Mouse (Mus musculus) CH12.LX (cell line): ENCODE data around the gene Zfpm1. TPM values are rescaled to one million over a fixed set of nuclear protein-coding genes. Genes with fewer than 3 reads are reported as not detected.

ENCODE experiments used
- DNase-seq: peaks from one replicate; pipeline ENCODE4 v3.0.0-alpha.2; 2013; ENCODE audit errors: extremely low read depth
- H3K27ac ChIP-seq: 2 replicates; pipeline ENCODE4 v1.5.1; 2012; ENCODE audit warnings: low read depth, mild to moderate bottlenecking, control low read depth, moderate library complexity; ENCODE audit not compliant: insufficient read depth
- H3K27me3 ChIP-seq: replicated peaks from 2 replicates; pipeline ENCODE3; 2012; ENCODE audit warnings: inconsistent platforms
- H3K36me3 ChIP-seq, 2 experiments: replicated peaks in 1 of 2; 2 replicates each; pipeline versions ENCODE3 to v1.6.1; 2012; ENCODE audit warnings: inconsistent platforms in 1 of 2, low read length in 1 of 2, mild to moderate bottlenecking in 1 of 2, mixed read lengths in 1 of 2, moderate library complexity in 1 of 2; ENCODE audit not compliant: control insufficient read depth in 1 of 2, insufficient read depth in 1 of 2
- H3K4me1 ChIP-seq, 2 experiments: 2 replicates each; pipeline ENCODE4 v1.6.1; 2012; ENCODE audit warnings: inconsistent platforms in 1 of 2, moderate library complexity in 1 of 2; ENCODE audit not compliant: insufficient read depth in 2 of 2, control insufficient read depth in 1 of 2
- H3K4me2 ChIP-seq: 2 replicates; pipeline ENCODE4 v1.6.1; 2012; ENCODE audit warnings: low read depth, mild to moderate bottlenecking, control low read depth; ENCODE audit not compliant: poor library complexity, insufficient read depth, severe bottlenecking
- H3K4me3 ChIP-seq, 3 experiments: fragments of 150-350 bp in 1 of 3; sonication (generic) in 1 of 3; replicated peaks in 1 of 3; 2 replicates each; pipeline versions ENCODE3 to v1.5.1; 2011 to 2012; ENCODE audit warnings: low read depth in 2 of 3, low read length in 2 of 3, mild to moderate bottlenecking in 2 of 3, moderate library complexity in 2 of 3, control low read depth in 1 of 3, improper control_type of control experiment in 1 of 3, inconsistent platforms in 1 of 3, mixed read lengths in 1 of 3; ENCODE audit not compliant: poor library complexity in 1 of 3
- H3K79me2 ChIP-seq: replicated peaks from 2 replicates; pipeline ENCODE4 v1.6.1; 2012; ENCODE audit warnings: mild to moderate bottlenecking, moderate library complexity; ENCODE audit not compliant: control insufficient read depth, poor library complexity, insufficient read depth, severe bottlenecking; ENCODE audit errors: extremely low read depth
- H3K9ac ChIP-seq: 2 replicates; pipeline ENCODE4 v1.6.1; 2012; ENCODE audit warnings: low read depth, mild to moderate bottlenecking, control low read depth, moderate library complexity; ENCODE audit not compliant: insufficient read depth
- H3K9me3 ChIP-seq: replicated peaks from 2 replicates; pipeline ENCODE3; 2012; ENCODE audit warnings: low read length, inconsistent platforms, mixed read lengths
- BHLHE40 ChIP-seq: IDR thresholded peaks from 2 replicates; pipeline ENCODE4 v1.6.1; 2011; ENCODE audit warnings: mild to moderate bottlenecking, low read depth, low read length, improper control_type of control experiment
- CHD1 ChIP-seq: IDR thresholded peaks from 2 replicates; pipeline ENCODE4 v1.6.1; 2012; ENCODE audit warnings: low read depth, low read length, improper control_type of control experiment, inconsistent platforms
- CHD2 ChIP-seq: IDR thresholded peaks from 2 replicates; pipeline ENCODE4 v1.6.1; 2011; ENCODE audit warnings: low read length, improper control_type of control experiment
- CTCF ChIP-seq, 2 experiments: IDR thresholded peaks in 1 of 2; conservative IDR thresholded peaks in 1 of 2; 2 replicates each; pipeline ENCODE4 v1.5.1; 2011 to 2012; ENCODE audit warnings: low read depth in 2 of 2, low read length in 2 of 2, improper control_type of control experiment in 1 of 2, inconsistent platforms in 1 of 2, mild to moderate bottlenecking in 1 of 2, moderate library complexity in 1 of 2
- E2F4 ChIP-seq: IDR thresholded peaks from 2 replicates; pipeline ENCODE4 v1.6.1; 2011; ENCODE audit warnings: low read depth, low read length, improper control_type of control experiment; ENCODE audit not compliant: insufficient replicate concordance
- ELF1 ChIP-seq: IDR thresholded peaks from 2 replicates; pipeline ENCODE4 v1.6.1; 2014; ENCODE audit warnings: low read depth, mild to moderate bottlenecking, inconsistent platforms, low read length, improper control_type of control experiment
- EP300 ChIP-seq: IDR thresholded peaks from 2 replicates; pipeline ENCODE4 v1.6.1; 2011; ENCODE audit warnings: low read length, improper control_type of control experiment
- ETS1 ChIP-seq: conservative IDR thresholded peaks from 2 replicates; pipeline ENCODE4 v1.6.1; 2012; ENCODE audit warnings: low read depth, mild to moderate bottlenecking, inconsistent platforms, low read length, improper control_type of control experiment, moderate library complexity
- GABPA ChIP-seq: IDR thresholded peaks from 2 replicates; pipeline ENCODE4 v1.6.1; 2012; ENCODE audit warnings: low read depth, low read length, improper control_type of control experiment, inconsistent platforms; ENCODE audit not compliant: insufficient replicate concordance
- HCFC1 ChIP-seq: IDR thresholded peaks from 2 replicates; pipeline ENCODE4 v1.6.1; 2012; ENCODE audit warnings: low read depth, mild to moderate bottlenecking, inconsistent platforms, low read length, improper control_type of control experiment
- IRF4 ChIP-seq: IDR thresholded peaks from 2 replicates; pipeline ENCODE4 v1.6.1; 2014; ENCODE audit warnings: low read depth, mild to moderate bottlenecking, inconsistent platforms, low read length, improper control_type of control experiment
- JUN ChIP-seq: IDR thresholded peaks from 2 replicates; pipeline ENCODE4 v1.6.1; 2011; ENCODE audit warnings: low read depth, mild to moderate bottlenecking, low read length, improper control_type of control experiment, moderate library complexity; ENCODE audit not compliant: insufficient read depth
- JUND ChIP-seq: conservative IDR thresholded peaks from 2 replicates; pipeline ENCODE4 v1.6.1; 2011; ENCODE audit warnings: low read depth, low read length, improper control_type of control experiment
- KAT2A ChIP-seq: IDR thresholded peaks from 2 replicates; pipeline ENCODE4 v1.6.1; 2012; ENCODE audit warnings: low read length, improper control_type of control experiment, inconsistent platforms; ENCODE audit not compliant: insufficient replicate concordance
- MAFK ChIP-seq: IDR thresholded peaks from 2 replicates; pipeline ENCODE4 v1.6.1; 2011; ENCODE audit warnings: low read length, improper control_type of control experiment; ENCODE audit not compliant: insufficient replicate concordance
- MAX ChIP-seq: IDR thresholded peaks from 2 replicates; pipeline ENCODE4 v1.6.1; 2011; ENCODE audit warnings: low read length, improper control_type of control experiment
- MAZ ChIP-seq: IDR thresholded peaks from 2 replicates; pipeline ENCODE4 v1.6.1; 2012; ENCODE audit warnings: low read depth, mild to moderate bottlenecking, inconsistent platforms, low read length, improper control_type of control experiment, moderate library complexity
- MEF2A ChIP-seq: IDR thresholded peaks from 2 replicates; pipeline ENCODE4 v1.6.1; 2014; ENCODE audit warnings: low read depth, mild to moderate bottlenecking, inconsistent platforms, low read length, improper control_type of control experiment, borderline replicate concordance
- MXI1 ChIP-seq: IDR thresholded peaks from 2 replicates; pipeline ENCODE4 v1.6.1; 2011; ENCODE audit warnings: mild to moderate bottlenecking, low read depth, low read length, improper control_type of control experiment
- MYC ChIP-seq: IDR thresholded peaks from 2 replicates; pipeline ENCODE4 v1.6.1; 2011; ENCODE audit warnings: low read depth, mild to moderate bottlenecking, improper control_type of control experiment, low read length
- NELFE ChIP-seq: IDR thresholded peaks from 2 replicates; pipeline ENCODE4 v1.6.1; 2011; ENCODE audit warnings: low read depth, low read length, improper control_type of control experiment
- NRF1 ChIP-seq: IDR thresholded peaks from 2 replicates; pipeline ENCODE4 v1.6.1; 2014; ENCODE audit warnings: low read depth, mild to moderate bottlenecking, inconsistent platforms, low read length, improper control_type of control experiment, moderate library complexity
- PAX5 ChIP-seq: IDR thresholded peaks from 2 replicates; pipeline ENCODE4 v1.6.1; 2012; ENCODE audit warnings: low read length, inconsistent platforms, mixed read lengths
- POLR2A ChIP-seq: IDR thresholded peaks from 2 replicates; pipeline ENCODE4 v1.6.1; 2011; ENCODE audit warnings: low read depth, mild to moderate bottlenecking, improper control_type of control experiment, low read length
- POLR2AphosphoS2 ChIP-seq: IDR thresholded peaks from 2 replicates; pipeline ENCODE4 v1.6.1; 2011; ENCODE audit warnings: low read depth, low read length, improper control_type of control experiment
- RAD21 ChIP-seq: IDR thresholded peaks from 2 replicates; pipeline ENCODE4 v1.6.1; 2011; ENCODE audit warnings: low read depth, mild to moderate bottlenecking, low read length, improper control_type of control experiment, moderate library complexity
- RCOR1 ChIP-seq: conservative IDR thresholded peaks from 2 replicates; pipeline ENCODE4 v1.6.1; 2012; ENCODE audit warnings: low read depth, mild to moderate bottlenecking, inconsistent platforms, low read length, improper control_type of control experiment
- SIN3A ChIP-seq: IDR thresholded peaks from 2 replicates; pipeline ENCODE4 v1.6.1; 2012; ENCODE audit warnings: low read length, improper control_type of control experiment, inconsistent platforms
- SMC3 ChIP-seq: IDR thresholded peaks from 2 replicates; pipeline ENCODE4 v1.6.1; 2011; ENCODE audit warnings: low read depth, low read length, improper control_type of control experiment
- TBP ChIP-seq: conservative IDR thresholded peaks from 2 replicates; pipeline ENCODE4 v1.6.1; 2011; ENCODE audit warnings: low read depth, low read length, improper control_type of control experiment
- TCF12 ChIP-seq: IDR thresholded peaks from 2 replicates; pipeline ENCODE4 v1.6.1; 2014; ENCODE audit warnings: low read depth, mild to moderate bottlenecking, inconsistent platforms, low read length, improper control_type of control experiment
- UBTF ChIP-seq: IDR thresholded peaks from 2 replicates; pipeline ENCODE4 v1.6.1; 2012; ENCODE audit warnings: low read depth, mild to moderate bottlenecking, inconsistent platforms, low read length, improper control_type of control experiment, moderate library complexity
- USF1 ChIP-seq: IDR thresholded peaks from 2 replicates; pipeline ENCODE4 v1.6.1; 2014; ENCODE audit warnings: low read depth, mild to moderate bottlenecking, inconsistent platforms, low read length, improper control_type of control experiment
- USF2 ChIP-seq: conservative IDR thresholded peaks from 2 replicates; pipeline ENCODE4 v1.6.1; 2011; ENCODE audit warnings: low read depth, low read length, improper control_type of control experiment
- ZC3H11A ChIP-seq: IDR thresholded peaks from 2 replicates; pipeline ENCODE4 v1.6.1; 2012; ENCODE audit warnings: low read depth, mild to moderate bottlenecking, inconsistent platforms, low read length, improper control_type of control experiment
- ZKSCAN1 ChIP-seq: IDR thresholded peaks from 2 replicates; pipeline ENCODE4 v1.6.1; 2012; ENCODE audit warnings: low read depth, inconsistent platforms, low read length, improper control_type of control experiment, borderline replicate concordance
- ZMIZ1 ChIP-seq: IDR thresholded peaks from 2 replicates; pipeline ENCODE4 v1.6.1; 2012; ENCODE audit warnings: low read depth, mild to moderate bottlenecking, inconsistent platforms, low read length, improper control_type of control experiment
- ZNF384 ChIP-seq: IDR thresholded peaks from 2 replicates; pipeline ENCODE4 v1.6.1; 2012; ENCODE audit warnings: low read depth, low read length, improper control_type of control experiment, inconsistent platforms
- dilution Hi-C: fragments of 300-500 bp; cut with MboI; formaldehyde crosslinking; loops from 2 replicates; pipeline ENCODE4 v1.14.3; 2020; ENCODE audit warnings: low sequenced_read_pairs; ENCODE audit not compliant: extremely low pct_unique_long_range_greater_than_20kb, extremely low pct_ligation_motif_present
- in situ Hi-C: fragments of 300-500 bp; cut with MboI; formaldehyde crosslinking; loops from 3 replicates; pipeline ENCODE4 v1.14.3; 2019; ENCODE audit warnings: low sequenced_read_pairs, low pct_ligation_motif_present, low pct_unique_long_range_greater_than_20kb, mixed read lengths
- polyA plus RNA-seq: library from polyadenylated mRNA; unstranded; fragments of >175 nt; gene quantifications from 2 replicates; pipeline ENCODE4 v1.2.1, GENCODE M21; 2012; ENCODE audit warnings: low read depth; ENCODE audit not compliant: insufficient read length
- total RNA-seq, 2 experiments: library from RNA; depleted of rRNA; stranded (reverse); fragments of 300-350 nt in 1 of 2; fragments of >200 nt in 1 of 2; gene quantifications; 2 replicates each; pipeline ENCODE4 v1.2.3; 2012 to 2014

Zfpm1 gene
- total and polyA plus RNA-seq, 3 experiments = 11.0 to 63.5 (median 30.1) TPM

DNA sequence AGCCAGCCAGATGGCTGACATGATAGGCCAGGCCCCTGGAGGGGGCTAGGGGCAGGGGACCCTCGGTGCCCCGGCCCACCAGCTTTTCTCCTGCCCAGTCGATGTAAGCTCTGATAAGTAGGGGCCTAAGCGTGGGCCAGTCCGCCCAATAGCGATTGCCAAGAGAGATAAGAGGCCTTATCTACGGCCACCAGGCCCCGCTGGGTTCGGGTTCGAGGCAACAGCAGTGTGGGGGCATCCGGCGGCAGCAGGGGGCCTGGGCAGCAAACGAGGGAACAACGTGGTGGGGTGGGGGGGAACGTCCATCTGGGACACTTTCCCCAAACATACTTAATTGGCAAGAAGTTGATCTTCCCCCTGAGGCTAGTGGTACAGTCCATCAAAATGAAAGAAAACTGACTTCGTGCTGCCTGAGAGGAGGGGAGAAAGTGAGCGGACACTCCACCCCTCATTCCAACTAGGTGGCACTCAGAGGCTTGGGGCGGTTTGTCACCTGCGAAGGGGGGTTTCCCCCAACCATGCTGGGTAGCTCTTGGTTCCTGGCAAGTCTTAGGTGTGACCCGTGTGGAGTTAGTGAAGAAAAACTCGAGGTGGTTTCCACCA, 2.8 kb downstream of the Zfpm1 start:
- peak overlapping the region; percentile 73 for H3K9ac ChIP-seq
- peak overlapping the region; percentile 91 for H3K4me2 ChIP-seq
- TF ChIP-seq IRF4 (peak; percentile 81), SMC3 (no peak), EP300 (peak; percentile 89), ZNF384 (0 out of 2 replicates have a peak, but pooled peaks have one; percentile 8), JUND (0 out of 2 replicates have a peak, but pooled peaks have one; percentile 42), PAX5 (no peak), POLR2A (no peak), GABPA (no peak), KAT2A (0 out of 2 replicates have a peak, but pooled peaks have one; percentile 69), ZC3H11A (no peak), ELF1 (0 out of 2 replicates have a peak, but pooled peaks have one; percentile 27), ZMIZ1 (no peak; the same call in 1 of the 2 replicates), JUN (0 out of 2 replicates have a peak, but pooled peaks have one; percentile 14), USF2 (no peak), RAD21 (no peak; the same call in none of the 2 replicates), BHLHE40 (peak; percentile 96), MAZ (peak; percentile 94), CTCF (conservative IDR thresholded peaks at IDR 0.05 in 1 of 2, IDR thresholded peaks at IDR 0.05 in 1 of 2; ENCODE audit: low read depth in 2 of 2, low read length in 2 of 2) (no peak), MEF2A (peak; percentile 83; the same call in 1 of the 2 replicates), TBP (peak; percentile 66), POLR2AphosphoS2 (no peak), NRF1 (0 out of 2 replicates have a peak, but pooled peaks have one; percentile 37), MAFK (no peak), NELFE (peak; percentile 42), USF1 (no peak), ZKSCAN1 (no peak), MYC (peak; percentile 93), MAX (peak; percentile 90), HCFC1 (peak; percentile 35; the same call in 1 of the 2 replicates), E2F4 (no peak), SIN3A (peak; percentile 89; the same call in 1 of the 2 replicates), TCF12 (peak; percentile 98), CHD1 (peak; percentile 88; the same call in 1 of the 2 replicates), ETS1 (peak; percentile 94), UBTF (no peak), MXI1 (peak; percentile 73), RCOR1 (peak; percentile 91), CHD2 (peak; percentile 72)
- TF ChIP-seq, all 38 proteins: peak for 23
- in situ Hi-C loops (loop anchor here (5.0 kb wide), 1 partner anchor 43 kb away; no protein-coding TSS in a partner anchor), dilution Hi-C loops (no loop called here)
- DNase-seq = peak; percentile 91
- Histone ChIP-seq H3K79me2 (peaks cover 34% of the 10 kb centered on the region), H3K9me3 (no peaks in the 10 kb centered on the region), H3K4me1 (peaks cover 41 to 57% of the 10 kb centered on the region in 2 experiments), H3K4me3 (peak overlapping the region; percentile 78 to 89 (median 87)), H3K27me3 (no peaks in the 10 kb centered on the region), H3K27ac (peak overlapping the region; percentile 99), H3K36me3 (peaks cover 3 to 33% of the 10 kb centered on the region in 2 experiments)
